13 mouse cellular contexts compared by ENCODE assay signal in genomic region chr2:158675907-158676533, GRCm38 (mm10).
"Had no signal": no experiment of that assay in that cellular context is flagged by ENCODE, and none has a peak within 500 bp of the region (broad histone marks: within the 10 kb centered on the region; RNA-seq: fewer than 3 reads in every experiment).

No protein-coding gene starts in this region.

- H3K9me3 ChIP-seq: liver, embryonic 13.5 days; stomach, embryonic 15.5 days had no signal

- H3K4me3 ChIP-seq: left cerebral cortex, adult 2 months; liver, embryonic 13.5 days; stomach, embryonic 15.5 days had no signal

- H3K4me1 ChIP-seq: liver, embryonic 13.5 days; stomach, embryonic 15.5 days had no signal

- DNase-seq: kidney, adult 9 months; kidney, postnatal 14 days; kidney, postnatal 4 days; layer of hippocampus, postnatal 36 days; liver, embryonic 13.5 days; lung, adult 2 months; lung, postnatal 14 days; lung, postnatal 4 days; midbrain, embryonic 14.5 days; thymus, postnatal 4 days had no signal

- H3K9ac ChIP-seq: liver, embryonic 13.5 days; stomach, embryonic 15.5 days had no signal

- H3K27ac ChIP-seq: left cerebral cortex, adult 2 months; liver, embryonic 13.5 days; stomach, embryonic 15.5 days had no signal

- H3K4me2 ChIP-seq: liver, embryonic 13.5 days; midbrain, embryonic 11.5 days; stomach, embryonic 15.5 days had no signal

- H3K36me3 ChIP-seq: liver, embryonic 13.5 days; stomach, embryonic 15.5 days had no signal

- H3K27me3 ChIP-seq: liver, embryonic 13.5 days; stomach, embryonic 15.5 days had no signal
